Mouse (Mus musculus) left cerebral cortex, postnatal 10 days (tissue): ENCODE measurements around the gene Pnmal1. TPM values are rescaled to one million over a fixed set of nuclear protein-coding genes. Genes with fewer than 3 reads are reported as not detected.

Experiments
- DNase-seq, 2 experiments: peaks; one replicate each; pipeline ENCODE4 v3.0.0; 2021 to 2022; ENCODE audit warnings: low spot score in 2 of 2, mixed read lengths in 1 of 2; ENCODE audit errors: extremely low spot score in 1 of 2
- intact Hi-C: fragments of 180-260 bp; cut with DNase I; formaldehyde crosslinking; loops from one replicate; pipeline ENCODE4 v1.15.1; 2025
- total RNA-seq, 2 experiments: library from RNA; stranded (reverse); gene quantifications; 2 replicates each; pipeline ENCODE4 v1.2.3; 2021

The Pnmal1 gene
- total RNA-seq = 10 to 100 TPM; 68.6 to 68.8 TPM

- peak; percentile 92 to 94 for DNase-seq
- intact Hi-C loops = no loop called here
These were observed at the start of gene Pnmal1 for GRCm38 (mm10) chr7:16959539-16960187. TSS of gene Pnmal1 (plus strand) at chr7:16959679.

DNA sequence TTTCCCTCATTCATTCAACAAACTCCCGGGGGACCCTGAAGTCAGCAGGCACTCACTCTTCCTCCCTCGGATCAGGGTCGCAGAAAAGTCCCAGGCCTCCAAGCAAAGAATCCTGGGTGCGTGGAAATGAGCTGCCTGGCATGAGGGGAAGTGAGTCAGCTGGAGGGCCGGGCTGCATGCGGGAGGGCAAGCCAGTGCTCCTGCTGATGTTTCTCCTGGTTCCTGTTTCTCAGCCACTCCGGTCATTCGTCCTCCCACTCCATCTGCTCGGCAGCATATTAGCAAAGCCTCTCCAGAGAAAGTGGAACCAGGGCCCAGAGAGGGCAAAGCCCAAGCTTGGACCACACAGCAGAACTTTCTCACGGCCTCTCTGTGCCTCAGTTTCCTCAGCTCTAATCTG is 49.6 kb upstream of the Pnmal1 start:
- intact Hi-C loops = loop anchor here (10.0 kb wide), 1 partner anchor 55 kb away; no protein-coding TSS in a partner anchor
- DNase-seq = no peak

DNA sequence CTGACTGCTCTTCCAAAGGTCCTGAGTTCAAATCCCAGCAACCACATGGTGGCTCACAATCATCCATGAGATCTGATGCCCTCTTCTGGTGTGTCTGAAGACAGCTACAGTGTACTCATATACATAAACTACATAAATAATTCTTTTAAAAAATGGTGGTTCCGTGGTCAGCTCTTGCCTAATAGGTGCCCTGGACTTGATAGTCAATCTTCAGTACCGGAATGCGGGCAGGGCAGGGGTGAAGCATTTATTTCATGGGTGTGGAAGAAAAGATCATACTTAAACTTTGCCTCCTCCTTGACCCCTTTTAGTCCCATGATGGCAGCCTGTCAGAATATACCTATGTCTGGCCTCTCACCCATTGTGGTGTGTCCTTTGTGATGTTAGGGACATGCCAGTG is 47.6 kb upstream of the Pnmal1 start:
- intact Hi-C loops = loop anchor here (10.0 kb wide), 1 partner anchor 57 kb away; no protein-coding TSS in a partner anchor
- no peak for DNase-seq

DNA sequence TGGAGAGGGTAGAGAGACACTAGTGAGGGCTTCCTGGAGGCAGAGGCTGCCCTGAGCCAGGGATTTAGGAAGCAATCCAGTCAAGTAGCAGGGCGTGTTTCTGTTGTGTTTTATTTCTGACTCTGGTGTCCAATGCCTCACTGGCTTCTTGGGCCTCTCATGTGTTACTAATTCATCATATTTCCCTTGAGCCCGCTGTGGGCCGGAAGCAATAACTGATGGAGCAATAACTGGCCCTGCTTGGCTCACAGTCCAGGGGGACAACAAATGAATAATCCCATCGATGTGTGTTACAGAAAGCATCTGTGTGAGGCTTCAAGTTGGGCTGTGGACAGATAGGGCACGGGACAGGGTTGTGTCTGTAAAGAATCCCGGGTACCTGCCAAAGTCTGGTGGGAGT is 47.1 kb upstream of the Pnmal1 start:
- peak in 1 of 2 experiments; percentile 13 for DNase-seq
- intact Hi-C loops = loop anchor here (10.0 kb wide), 1 partner anchor 58 kb away; no protein-coding TSS in a partner anchor

DNA sequence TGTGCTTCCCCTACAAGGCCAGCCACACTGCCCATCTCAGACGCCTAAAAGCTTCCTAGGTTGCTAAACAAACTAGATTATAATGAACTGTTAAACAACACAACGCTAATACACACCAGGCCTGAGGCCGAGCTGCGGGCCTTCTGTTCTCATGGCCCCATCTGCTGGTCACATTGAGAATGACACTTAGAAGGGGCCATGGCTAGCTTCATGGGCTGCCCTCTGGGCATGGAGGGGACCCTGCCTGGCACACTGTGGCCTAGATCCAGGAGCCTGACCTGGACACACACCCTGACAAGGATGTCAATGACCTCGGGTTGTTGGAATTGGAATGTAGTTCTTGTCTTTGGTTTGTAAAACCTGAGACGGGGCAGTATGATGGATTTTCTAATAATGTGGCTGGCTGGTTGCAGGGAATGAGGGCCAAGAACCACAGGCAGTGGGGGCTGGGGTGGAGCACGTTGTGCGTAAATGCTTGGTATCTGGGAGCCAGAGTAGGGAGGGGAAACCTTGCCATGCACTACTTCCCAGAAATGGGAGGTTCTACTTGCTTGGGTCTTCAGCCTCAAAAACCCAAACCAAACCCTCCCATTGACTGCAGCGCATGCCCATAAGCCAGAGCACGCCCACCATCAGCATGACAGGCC is 45.5 kb upstream of the Pnmal1 start:
- peak; percentile 59 to 80 for DNase-seq
- intact Hi-C loops = loop anchor here (10.0 kb wide), 1 partner anchor 59 kb away; no protein-coding TSS in a partner anchor

DNA sequence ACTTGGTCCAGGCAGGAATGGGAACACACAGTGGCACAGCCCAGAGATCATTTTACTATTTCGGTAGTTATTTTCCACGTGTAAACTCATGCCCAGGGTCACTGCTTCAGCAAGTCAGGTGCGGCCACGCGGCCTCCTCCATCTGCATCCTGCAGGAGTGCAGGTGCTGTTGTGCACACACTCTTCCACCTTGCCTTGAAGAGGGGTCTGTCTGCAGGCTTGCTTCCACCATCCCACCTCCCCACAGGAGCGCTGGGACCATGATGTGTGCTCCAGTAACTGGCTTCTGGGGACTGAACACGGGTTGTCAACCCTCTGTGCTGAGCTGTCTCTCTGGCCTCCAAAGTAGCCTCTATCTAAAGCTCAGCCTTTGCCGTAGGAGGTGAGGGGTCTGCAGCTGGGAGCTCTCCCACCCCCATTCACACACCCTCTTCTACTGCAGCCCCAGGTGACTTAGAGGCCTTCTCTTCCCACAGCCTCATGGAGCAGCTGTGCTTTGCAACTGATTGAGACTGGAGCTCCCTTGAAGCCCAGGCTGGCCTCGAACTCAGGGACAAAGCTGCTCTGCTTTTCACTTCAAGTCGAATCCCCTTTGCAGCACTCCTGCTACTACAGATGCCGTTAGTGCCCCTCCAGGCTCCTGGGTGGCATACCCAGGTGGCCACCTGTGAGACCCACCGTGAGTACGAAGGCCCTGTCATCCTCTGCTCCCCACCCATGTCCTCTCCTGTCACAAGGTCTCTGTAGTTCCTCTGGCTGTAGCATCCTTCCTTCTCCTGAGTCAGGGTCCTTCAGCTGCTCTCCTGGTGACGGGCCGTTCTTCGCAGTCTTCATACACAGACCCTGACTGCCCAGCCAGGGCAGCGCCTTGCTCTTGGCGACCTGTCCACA is 44.8 kb upstream of the Pnmal1 start:
- intact Hi-C loops = loop anchor here (10.0 kb wide), 1 partner anchor 60 kb away; no protein-coding TSS in a partner anchor
- DNase-seq = no peak

- no peak for DNase-seq
- intact Hi-C loops = loop anchor here (10.0 kb wide), 1 partner anchor 61 kb away; no protein-coding TSS in a partner anchor
These were observed 43.8 kb upstream of the Pnmal1 start for GRCm38 (mm10) chr7:16915461-16916340.

GRCm38 (mm10) chr7:16916342-16917265 is 42.9 kb upstream of the Pnmal1 start:
- DNase-seq = peak in 1 of 2 experiments; percentile 75
- intact Hi-C loops = loop anchor here (10.0 kb wide), 1 partner anchor 62 kb away; no protein-coding TSS in a partner anchor

GRCm38 (mm10) chr7:16917447-16917846 is 42.0 kb upstream of the Pnmal1 start:
- intact Hi-C loops = loop anchor here (10.0 kb wide), 1 partner anchor 63 kb away; no protein-coding TSS in a partner anchor
- no peak for DNase-seq

GRCm38 (mm10) chr7:16918014-16918413 is 41.5 kb upstream of the Pnmal1 start:
- intact Hi-C loops = loop anchor here (10.0 kb wide), 1 partner anchor 63 kb away; no protein-coding TSS in a partner anchor
- peak in 1 of 2 experiments; percentile 77 for DNase-seq

GRCm38 (mm10) chr7:16918670-16919069 is 40.8 kb upstream of the Pnmal1 start:
- intact Hi-C loops = loop anchor here (10.0 kb wide), 1 partner anchor 64 kb away; no protein-coding TSS in a partner anchor
- DNase-seq = no peak

GRCm38 (mm10) chr7:16919395-16920149 is 39.9 kb upstream of the Pnmal1 start:
- no peak for DNase-seq
- intact Hi-C loops = loop anchor here (10.0 kb wide), 1 partner anchor 65 kb away; no protein-coding TSS in a partner anchor

GRCm38 (mm10) chr7:16920150-16920579 is 39.3 kb upstream of the Pnmal1 start:
- DNase-seq = no peak

DNA sequence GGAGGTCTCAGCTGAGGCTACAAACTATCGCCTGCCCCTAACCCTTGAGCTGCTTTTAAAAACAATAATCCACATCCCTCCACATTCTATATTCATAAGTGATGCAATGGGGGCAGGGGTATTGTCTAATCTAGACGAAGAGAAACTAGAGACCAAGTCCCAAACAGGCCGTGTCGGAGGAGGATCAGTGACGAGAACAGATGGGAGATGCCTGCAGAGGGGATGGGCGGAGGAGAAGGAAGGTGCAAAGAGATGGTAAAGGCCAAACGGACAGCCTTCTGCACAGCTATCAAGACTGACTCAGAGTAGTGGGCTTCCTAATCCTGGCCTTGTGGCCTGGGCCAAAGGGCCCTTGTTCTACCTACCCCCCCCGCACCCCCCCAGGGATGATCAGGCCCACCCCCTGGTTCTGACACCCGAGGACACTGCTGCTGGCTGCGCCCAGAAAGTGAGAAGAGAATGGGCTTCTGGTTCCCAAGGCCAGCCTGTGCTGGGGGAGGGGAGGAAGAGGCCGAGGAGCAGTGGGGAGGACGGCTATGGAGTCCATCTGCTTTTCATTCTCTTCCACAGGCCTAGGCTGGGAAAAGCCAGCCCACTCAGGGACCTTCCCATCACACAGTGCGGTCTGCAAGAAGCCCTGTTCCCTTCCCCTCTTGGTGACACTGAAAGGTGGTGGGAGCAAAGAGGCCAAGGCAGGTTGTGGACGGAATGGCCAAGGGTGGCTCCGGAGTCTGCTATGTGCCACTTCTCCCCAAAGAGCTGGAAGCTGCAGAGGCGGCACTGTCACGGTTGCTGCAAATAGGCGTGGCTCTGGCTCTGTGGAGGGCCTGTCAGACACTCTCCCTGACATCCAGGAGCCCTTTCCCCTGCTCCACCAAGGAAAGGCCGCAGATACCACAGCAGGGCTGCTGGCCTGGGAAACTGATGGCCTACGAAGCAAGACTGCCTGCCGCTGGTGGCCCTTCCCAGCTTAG is 38.4 kb upstream of the Pnmal1 start:
- peak in 1 of 2 experiments; percentile 69 for DNase-seq
- intact Hi-C loops = no loop called here

More at GRCm38 (mm10) chr7:16920150-16920579, 39.3 kb upstream of the Pnmal1 start:
- intact Hi-C loops = no loop called here

GRCm38 (mm10) chr7:16921881-16922335 is 37.6 kb upstream of the Pnmal1 start:
- no peak for DNase-seq
- intact Hi-C loops = no loop called here
